Mouse (Mus musculus) thymus, adult 2 months (tissue): Measurements from ENCODE around the gene Cyp46a1.

Experiments used
- CTCF ChIP-seq: fragments of 200-500 bp; IDR thresholded peaks from 2 replicates; pipeline ENCODE4 v1.5.1; 2012; ENCODE audit warnings: mild to moderate bottlenecking, control low read depth, low read length, moderate library complexity, borderline replicate concordance; ENCODE audit not compliant: control insufficient read depth, poor library complexity, insufficient read depth; ENCODE audit errors: extremely low read depth
- POLR2A ChIP-seq: fragments of 200-500 bp; IDR thresholded peaks from 2 replicates; pipeline ENCODE4 v1.6.1; 2012; ENCODE audit warnings: mild to moderate bottlenecking, low read length, control low read depth, moderate library complexity; ENCODE audit not compliant: control insufficient read depth, poor library complexity, insufficient read depth; ENCODE audit errors: extremely low read depth

- TF ChIP-seq POLR2A (no peak), CTCF (no peak)
These were observed 76.4 kb downstream of the Cyp46a1 start for GRCm38 (mm10) chr12:108410416-108411208.
